Mouse (Mus musculus) monocyte, adult 5-6 weeks (primary cell): ENCODE data around the gene Pigs. TPM values are rescaled to one million over a fixed set of nuclear protein-coding genes. Genes with fewer than 3 reads are reported as not detected.

Source experiments
- ATAC-seq: fragments of 153-309, 156-312 bp; replicated peaks from 2 replicates; pipeline ENCODE4 v1.8.0; 2017; ENCODE audit warnings: mild to moderate bottlenecking; ENCODE audit not compliant: low TSS enrichment, insufficient number of reproducible peaks, severe bottlenecking, poor library complexity, low FRiP score
- total RNA-seq: library from RNA; stranded (forward); fragments of 200-1000, 200-491, 200-594 nt; gene quantifications from 3 replicates; pipeline ENCODE4 v1.2.3, GENCODE M21; 2017

Pigs gene
- total RNA-seq, 1 experiment from 2014 or later: 18.5 TPM

GRCm38 (mm10) chr11:78386508-78387043, 58.4 kb downstream of the Pigs start, which contains the start of gene Foxn1:
Gene Foxn1, minus strand, starts transcription at chr11:78386558.
- ATAC-seq: no peak

Other genes starting within 250 kb of the Pigs start
- gene Eral1, start 248.0 kb upstream of the Pigs start, total RNA-seq: 7.1 to 17.9 TPM (median 16.5 TPM) in 3 replicates
- gene Fam222b, start 233.8 kb upstream of the Pigs start, total RNA-seq: 3.6 to 7.9 TPM (median 4.4 TPM) in 3 replicates
- 3.6 to 4.9 TPM (median 3.6 TPM) in 3 replicates for gene Traf4, start 162.8 kb upstream of the Pigs start, total RNA-seq
- 2.5 to 4.3 TPM (median 2.8 TPM) in 3 replicates for gene Nek8, start 151.7 kb upstream of the Pigs start, total RNA-seq
- 2.5 to 4.6 TPM (median 2.9 TPM) in 3 replicates for gene Tlcd1, start 151.7 kb upstream of the Pigs start, total RNA-seq
- gene Rpl23a, start 144.8 kb upstream of the Pigs start, total RNA-seq: 1,700 to 2,580 TPM (median 2,203 TPM) in 3 replicates
- gene Rab34, start 140.0 kb upstream of the Pigs start, total RNA-seq: not detected in 3 replicates
- gene Proca1, start 135.0 kb upstream of the Pigs start, total RNA-seq: not detected in 3 replicates
- gene Sdf2, start 82.7 kb upstream of the Pigs start, total RNA-seq: 43.1 to 61.5 TPM (median 48.3 TPM) in 3 replicates
- 54.5 to 84.6 TPM (median 59.8 TPM) in 3 replicates for gene Supt6, start 82.4 kb upstream of the Pigs start, total RNA-seq
- gene 2610507B11Rik, start 66.7 kb upstream of the Pigs start, total RNA-seq: 77.6 to 107 TPM (median 97.1 TPM) in 3 replicates
- gene BC030499, start 37.6 kb upstream of the Pigs start, total RNA-seq: 1.2 TPM in 1 of 3 replicates, not detected in the others
- 0.64 to 3.1 TPM (median 1.4 TPM) in 3 replicates for gene Spag5, start 26.9 kb upstream of the Pigs start, total RNA-seq
- gene Aldoc, start 5.4 kb upstream of the Pigs start, total RNA-seq: 0.78 to 8.6 TPM (median 1.3 TPM) in 3 replicates
- 88.0 to 122 TPM (median 99.7 TPM) in 3 replicates for gene Unc119, start 15.1 kb downstream of the Pigs start, total RNA-seq
- not detected in 3 replicates for gene Foxn1, start 58.1 kb downstream of the Pigs start, total RNA-seq
- not detected in 3 replicates for gene Slc13a2, start 93.8 kb downstream of the Pigs start, total RNA-seq
- 0.38 to 0.58 TPM in 2 of 3 replicates, not detected in the other for gene Slc46a1, start 137.3 kb downstream of the Pigs start, total RNA-seq
- gene Sarm1, start 169.3 kb downstream of the Pigs start, total RNA-seq: 0.78 TPM in 1 of 3 replicates, not detected in the others
- gene Vtn, start 170.7 kb downstream of the Pigs start, total RNA-seq: not detected in 3 replicates
- not detected in 3 replicates for gene Sebox, start 175.0 kb downstream of the Pigs start, total RNA-seq
- gene Tmem199, start 183.8 kb downstream of the Pigs start, total RNA-seq: 23.4 to 38.7 TPM (median 34.2 TPM) in 3 replicates
- gene Poldip2, start 183.8 kb downstream of the Pigs start, total RNA-seq: 18.0 to 27.4 TPM (median 21.5 TPM) in 3 replicates
- 5.4 to 8.8 TPM (median 8.3 TPM) in 3 replicates for gene Tnfaip1, start 207.9 kb downstream of the Pigs start, total RNA-seq
- 133 to 162 TPM (median 149 TPM) in 3 replicates for gene Ift20, start 207.9 kb downstream of the Pigs start, total RNA-seq
- gene Tmem97, start 222.4 kb downstream of the Pigs start, total RNA-seq: 1.8 to 6.2 TPM (median 4.5 TPM) in 3 replicates